Mouse (Mus musculus) CD4-positive, CD25-positive, alpha-beta regulatory T cell, adult 4 months (primary cell): ENCODE data around the gene Clec2l. TPM values are rescaled to one million over a fixed set of nuclear protein-coding genes. Genes with fewer than 3 reads are reported as not detected.
"Not testable (repeated sequence)": the region's sequence is repeated elsewhere in the genome, so short reads cannot be mapped to it uniquely, and the experiment has no call there.

Experiments used
- ATAC-seq: one replicate; pipeline ENCODE4 v1.8.0; 2017
- polyA plus RNA-seq, 2 experiments: library from polyadenylated mRNA; unstranded; fragments of 100-300 nt; shearing (Covaris generic); gene quantifications; one replicate each; pipeline ENCODE4 v1.2.1; 2017

The Clec2l gene
- polyA plus RNA-seq: not detected

DNA sequence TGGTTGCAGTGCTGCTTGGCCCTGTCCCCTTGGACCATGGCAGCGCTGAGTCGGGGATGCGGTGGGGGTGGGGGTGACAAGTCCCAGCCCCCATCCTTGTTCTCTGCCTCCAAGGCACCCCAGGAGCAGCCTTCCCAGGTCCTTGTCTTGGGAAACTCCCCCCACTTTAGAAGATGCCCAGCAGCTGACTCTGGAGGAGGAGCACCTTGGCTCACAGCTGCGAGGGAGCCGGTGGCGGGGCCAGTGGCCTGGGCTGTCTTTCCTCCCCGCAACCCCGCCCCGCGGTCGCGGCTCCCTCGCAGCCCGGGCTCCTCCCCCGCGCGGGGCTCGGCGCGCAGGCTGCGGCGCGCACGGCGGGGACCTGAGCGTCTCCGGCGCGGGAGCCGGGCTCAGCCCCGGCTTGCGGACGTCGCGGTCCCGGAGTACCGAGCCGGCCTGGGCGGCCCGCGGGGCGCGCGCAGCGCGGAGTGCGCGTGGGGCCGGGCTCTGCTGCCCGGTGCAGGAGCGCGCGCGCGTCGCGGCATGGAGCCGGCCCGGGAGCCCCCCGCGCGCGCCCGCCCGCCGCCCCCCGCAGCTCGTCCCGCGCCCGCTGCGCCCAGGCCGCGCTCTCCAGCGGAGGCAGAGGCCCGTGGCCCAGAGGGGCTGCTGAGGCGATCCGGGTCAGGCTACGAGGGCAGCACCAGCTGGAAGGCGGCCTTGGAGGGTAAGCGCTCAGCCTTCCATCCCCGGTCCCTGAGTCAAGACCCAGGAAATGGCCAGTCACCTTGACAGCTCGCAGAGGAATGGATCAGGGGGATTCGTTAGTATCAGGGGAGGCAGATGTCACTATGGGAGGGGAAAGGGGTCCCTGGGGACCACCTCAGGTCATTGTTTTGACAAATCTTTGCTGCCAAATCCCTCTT lies at the start of gene Clec2l:
TSS of gene Clec2l (plus strand) at position 356 of the 902 bp plus-strand sequence.
- no peak for ATAC-seq

DNA sequence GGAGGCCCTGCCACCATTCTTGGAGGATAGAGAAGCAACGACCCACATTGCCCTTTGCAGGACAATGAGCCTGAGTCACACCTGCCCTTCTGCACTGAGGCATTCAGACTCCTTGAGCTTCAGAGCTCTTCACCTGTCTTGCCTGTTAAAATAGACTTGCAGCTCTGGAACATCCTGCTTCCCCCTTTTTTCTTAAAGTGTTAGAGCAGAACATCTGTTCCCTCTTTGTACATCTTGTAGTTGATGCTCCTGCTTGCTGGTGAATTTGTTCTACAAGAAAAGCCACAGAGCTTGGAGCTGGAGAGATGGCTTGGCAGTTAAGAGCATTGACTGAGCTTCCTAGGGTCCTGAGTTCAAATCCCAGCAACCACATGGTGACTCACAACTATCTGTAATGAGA lies 40.5 kb upstream of the Clec2l start:
- no peak for ATAC-seq

GRCm38 (mm10) chr6:38623457-38623856 lies 39.4 kb upstream of the Clec2l start:
- ATAC-seq: no peak

DNA sequence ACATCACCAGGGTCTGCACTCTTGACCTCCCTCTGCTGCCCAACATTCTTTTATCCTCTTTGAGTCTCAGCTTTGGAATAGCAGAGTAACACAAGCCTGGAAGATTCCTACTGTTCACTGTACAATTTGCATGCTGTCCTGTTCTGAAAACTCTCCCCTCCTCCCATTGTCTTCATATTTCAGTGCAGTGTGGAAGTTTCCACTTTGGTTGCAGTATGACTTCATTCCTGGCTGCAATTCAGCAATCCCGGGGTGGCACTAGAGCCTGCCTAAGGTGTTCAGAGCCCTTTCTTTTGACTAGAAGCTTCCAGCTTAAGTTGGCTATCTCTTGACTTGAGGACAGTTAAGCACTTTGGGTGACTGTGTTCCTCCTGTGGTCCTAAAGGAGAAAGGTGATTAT lies 38.4 kb upstream of the Clec2l start:
- ATAC-seq: no peak

- ATAC-seq: no peak
Measured at GRCm38 (mm10) chr6:38626086-38626485, 36.8 kb upstream of the Clec2l start.

DNA sequence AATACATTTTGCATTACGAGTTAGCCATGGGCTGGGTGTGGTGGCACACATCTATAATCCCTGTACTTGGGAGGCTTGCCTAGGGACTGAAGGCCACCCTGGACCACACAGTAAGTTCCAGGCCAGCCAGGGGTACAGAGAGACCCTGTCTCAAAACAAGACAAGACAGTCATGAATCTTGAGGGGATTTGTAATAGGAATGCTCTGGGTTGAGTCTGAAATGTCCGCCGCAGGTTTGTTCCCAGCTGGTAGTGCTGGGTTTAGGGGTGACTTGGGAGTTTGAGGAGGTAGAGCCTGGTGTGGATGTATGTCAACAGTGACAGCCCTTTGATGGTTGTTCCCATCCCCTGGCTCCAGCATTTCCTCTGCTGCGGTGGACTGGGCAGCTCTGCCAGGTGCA lies 35.8 kb upstream of the Clec2l start:
- ATAC-seq: no peak

- no peak for ATAC-seq
Measured at GRCm38 (mm10) chr6:38627486-38627885, 35.4 kb upstream of the Clec2l start.

- ATAC-seq: no peak
Measured at GRCm38 (mm10) chr6:38629556-38629955, 33.3 kb upstream of the Clec2l start.

DNA sequence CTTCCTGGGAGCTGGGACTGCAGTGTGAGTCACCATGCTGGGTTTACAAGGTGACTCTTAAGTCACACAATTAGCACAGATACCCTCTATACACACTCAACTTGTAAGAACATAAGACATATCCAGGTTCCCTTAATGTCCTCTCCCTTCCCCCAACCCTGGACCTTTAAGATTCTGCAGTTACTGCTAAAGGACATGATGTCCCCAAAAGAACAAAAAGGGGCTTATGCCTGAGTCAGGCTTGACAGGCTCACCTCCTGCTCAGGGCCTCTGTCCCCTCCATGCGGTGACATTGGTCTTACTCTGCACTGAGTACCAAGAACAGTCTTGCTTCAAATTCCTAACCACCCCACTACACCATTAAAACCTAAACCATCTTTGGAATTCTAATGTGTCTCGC lies 30.0 kb upstream of the Clec2l start:
- no peak for ATAC-seq

DNA sequence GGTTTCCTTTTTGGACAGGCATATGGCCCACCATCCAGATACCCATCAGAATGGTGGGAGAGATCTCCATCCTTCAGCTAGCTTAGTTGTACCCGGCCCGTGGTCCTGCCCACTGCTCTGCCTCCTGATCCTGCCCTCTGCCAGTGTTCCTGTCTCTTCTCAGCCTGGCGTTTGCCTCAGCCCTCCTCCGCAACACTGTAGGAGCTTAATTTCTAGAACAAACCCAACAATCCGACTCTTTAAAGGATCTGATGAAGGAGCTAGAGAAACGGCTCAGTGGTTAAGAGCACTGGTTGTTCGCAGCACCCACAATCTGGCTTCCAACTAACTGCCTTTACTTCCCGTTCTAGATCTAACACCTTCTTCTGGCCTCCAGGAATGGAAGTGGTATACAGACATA lies 28.4 kb upstream of the Clec2l start:
- no peak for ATAC-seq

- ATAC-seq: no peak
Measured at GRCm38 (mm10) chr6:38635941-38636851, 26.7 kb upstream of the Clec2l start.

DNA sequence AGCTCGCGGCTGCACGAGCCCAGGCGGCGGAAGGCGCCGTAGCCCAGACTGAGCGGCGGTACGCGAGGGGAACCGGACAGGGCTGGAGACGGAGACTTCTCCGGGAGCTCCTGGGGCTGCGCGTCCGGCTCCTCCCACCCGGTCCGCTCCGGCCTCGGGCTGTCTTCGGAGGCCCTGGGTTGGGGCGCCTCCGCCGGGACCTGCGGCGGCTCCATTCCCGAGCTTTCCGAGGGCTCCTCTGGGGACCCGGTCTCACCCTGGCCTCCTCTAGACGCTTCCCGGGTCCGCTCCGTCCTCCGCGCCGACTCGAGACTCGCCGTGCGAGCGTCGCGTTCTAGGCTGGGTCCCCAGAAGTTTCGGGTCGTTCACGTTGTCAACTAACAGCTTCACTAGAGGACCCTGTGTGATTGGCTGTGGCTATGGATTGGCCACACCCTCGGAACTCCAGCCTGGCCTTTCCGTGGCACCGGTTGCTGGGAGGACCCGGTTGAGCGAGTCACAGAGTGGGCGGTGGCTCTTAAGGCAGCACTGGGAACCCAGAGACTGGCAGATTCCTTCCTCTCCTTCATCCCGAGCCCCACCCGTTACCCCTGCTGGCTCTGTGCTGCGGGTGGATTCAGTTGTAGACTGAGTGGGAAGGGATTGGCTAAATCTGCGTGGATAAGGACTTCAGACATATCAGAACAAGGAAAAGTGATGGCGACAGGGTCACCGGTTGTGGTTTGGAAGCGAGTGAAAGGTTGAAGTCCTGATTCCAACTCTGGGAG lies 25.8 kb upstream of the Clec2l start, which contains the start of gene Klrg2:
TSS of gene Klrg2 (minus strand) at position 391 of the 767 bp plus-strand sequence.
- peak; percentile 20 for ATAC-seq

- no peak for ATAC-seq
Measured at GRCm38 (mm10) chr6:38640401-38640800, 22.5 kb upstream of the Clec2l start.

GRCm38 (mm10) chr6:38641228-38641627 lies 21.6 kb upstream of the Clec2l start:
- no peak for ATAC-seq

DNA sequence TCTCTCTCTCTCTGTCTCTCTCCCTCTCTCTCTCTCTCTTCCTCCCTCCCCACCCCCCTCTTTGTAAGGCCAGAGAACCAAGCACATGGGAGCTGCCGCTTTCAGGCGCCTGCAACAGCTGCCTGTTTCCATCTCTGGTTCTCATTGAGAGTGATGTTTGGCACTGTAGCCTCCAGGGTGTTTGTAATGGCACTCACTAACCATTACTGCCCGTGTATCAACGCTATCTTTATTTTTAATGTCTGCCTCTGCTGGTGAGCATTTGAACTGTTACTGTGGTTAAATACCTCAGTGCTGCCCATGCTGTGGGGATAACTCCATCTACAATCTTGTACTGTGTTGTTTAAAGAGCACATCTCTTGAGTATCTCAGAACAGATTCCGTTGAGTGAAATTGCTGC lies 21.2 kb upstream of the Clec2l start:
- no peak for ATAC-seq

- no peak for ATAC-seq
Measured at GRCm38 (mm10) chr6:38642593-38642992, 20.3 kb upstream of the Clec2l start.

DNA sequence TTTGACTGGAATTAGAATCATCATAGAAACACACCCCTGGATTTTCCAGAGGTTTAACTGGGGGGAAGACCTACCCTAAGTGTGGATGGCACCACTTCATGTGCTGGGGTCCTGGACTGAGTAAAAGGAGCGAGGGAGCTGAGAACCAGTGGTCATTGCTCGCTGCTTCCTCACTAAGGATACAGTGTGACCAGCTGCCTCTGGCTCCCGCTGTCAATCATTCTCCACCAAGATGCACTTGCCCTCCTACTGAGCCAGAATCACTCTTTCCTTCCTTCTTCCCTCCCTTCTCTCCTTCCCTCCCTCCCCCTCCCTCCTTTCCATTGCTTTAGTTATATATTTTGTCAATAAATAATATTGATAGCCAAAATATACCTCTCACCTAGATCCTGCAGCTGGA lies 19.8 kb upstream of the Clec2l start:
- no peak for ATAC-seq

GRCm38 (mm10) chr6:38649545-38649944 lies 13.3 kb upstream of the Clec2l start:
- ATAC-seq: no peak

DNA sequence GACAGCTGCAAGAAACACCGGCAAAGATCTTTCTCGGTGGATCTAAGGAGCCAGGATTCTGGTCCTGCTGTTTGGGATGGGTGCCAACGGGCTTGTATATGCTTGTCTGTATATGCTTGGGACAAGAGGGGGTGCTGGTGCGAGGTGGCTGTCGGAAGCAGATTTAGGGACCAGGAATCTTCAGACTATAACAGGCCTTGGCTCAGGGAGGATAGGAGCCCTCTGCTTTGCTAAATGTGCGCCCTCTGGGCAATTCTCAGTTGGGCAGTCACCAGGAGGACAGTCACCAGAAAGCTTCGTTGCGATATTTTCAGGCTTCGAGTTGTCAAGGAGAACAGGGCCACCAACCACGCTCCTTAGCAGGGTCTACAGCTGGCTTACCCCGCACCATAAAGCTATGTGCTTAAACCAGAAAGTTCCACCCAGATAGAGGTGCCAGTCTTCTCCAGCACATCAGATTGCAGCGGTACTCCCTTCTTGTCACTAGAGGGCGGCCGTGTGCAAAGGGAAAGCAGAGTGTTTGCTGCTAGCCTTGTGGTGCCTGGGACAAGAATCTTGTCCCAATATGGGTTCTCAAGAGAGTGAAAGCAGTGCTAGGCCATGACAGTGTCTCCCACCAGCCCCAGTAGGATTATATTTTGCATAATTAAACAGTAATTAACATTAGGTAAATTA lies 12.5 kb upstream of the Clec2l start:
- peak; percentile 69 for ATAC-seq

GRCm38 (mm10) chr6:38661626-38662025 lies 1.2 kb upstream of the Clec2l start:
- ATAC-seq: no peak

DNA sequence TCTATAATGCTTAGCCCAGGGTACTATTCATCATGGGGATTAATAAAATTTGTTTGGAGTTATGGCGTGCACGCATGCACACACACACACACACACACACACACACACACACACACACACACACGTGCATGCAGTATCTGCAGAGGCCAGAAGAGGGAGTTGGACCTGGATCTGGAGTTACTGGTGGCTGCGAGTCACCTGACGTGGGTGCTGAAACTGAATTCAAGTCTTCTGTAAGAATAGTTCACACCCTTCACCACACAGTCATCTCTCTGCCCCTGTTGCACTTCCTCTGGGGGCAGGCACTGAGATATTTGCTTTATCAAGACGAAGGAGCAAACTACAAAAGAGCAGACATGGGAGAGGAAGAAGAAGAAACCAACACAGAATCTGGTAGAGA lies 6.7 kb downstream of the Clec2l start:
- ATAC-seq: peak; percentile 51

DNA sequence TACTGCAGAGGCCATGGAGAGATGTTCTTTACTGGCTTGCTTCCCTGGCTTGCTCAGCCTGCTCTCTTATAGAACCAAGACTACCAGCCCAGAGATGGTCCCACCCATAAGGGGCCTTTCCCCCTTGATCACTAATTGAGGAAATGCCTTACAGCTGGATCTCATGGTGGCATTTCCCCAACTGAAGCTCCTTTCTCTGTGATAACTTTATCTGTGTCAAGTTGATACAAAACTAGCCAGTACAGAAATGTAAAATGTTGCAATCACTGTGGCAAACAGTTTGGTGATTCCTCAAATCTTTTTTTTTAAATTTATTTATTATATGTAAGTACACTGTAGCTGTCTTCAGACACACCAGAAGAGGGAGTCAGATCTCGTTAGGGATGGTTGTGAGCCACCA lies 7.6 kb downstream of the Clec2l start:
- not testable (repeated sequence) for ATAC-seq
